Mouse (Mus musculus): Measurements from ENCODE around the gene Mamdc2. TPM values are rescaled to one million over a fixed set of nuclear protein-coding genes. Genes with fewer than 3 reads are reported as not detected.

The Mamdc2 gene
- total and polyA plus RNA-seq, 2 experiments, result 1.5 to 2.1 TPM

- no peak for TF ChIP-seq CTCF (IDR thresholded peaks at IDR 0.05; ENCODE audit: low read depth, low read length)
- TF ChIP-seq POLR2A (IDR thresholded peaks at IDR 0.05; ENCODE audit: extremely low read depth, insufficient read depth, low read length), result no peak
- H3K4me1 ChIP-seq (ENCODE audit: control insufficient read depth, insufficient read depth, low read length), result peaks cover 2% of the 10 kb centered on the region; the same call in 1 of the 2 replicates
- no peaks in the 10 kb centered on the region for H3K36me3 ChIP-seq (ENCODE audit: control insufficient read depth, insufficient read depth, low read length)
- H3K27ac ChIP-seq (replicated peaks; ENCODE audit: insufficient read depth, low read depth, low read length), result 0 out of 2 replicates have a peak overlapping the region, but pooled peaks have one; percentile 52
- H3K4me3 ChIP-seq (ENCODE audit: insufficient read depth, low read depth, low read length), result no peak overlapping the region
- DNase-seq (ENCODE audit: extremely low read depth, low read depth, low spot score), result peak; percentile 17
- H3K79me2 ChIP-seq (ENCODE audit: control insufficient read depth, insufficient read depth, low read length), result no peaks in the 10 kb centered on the region
- H3K9ac ChIP-seq (ENCODE audit: low read depth, low read length), result no peak overlapping the region
- WGBS, result 88% methylated on average over 13 of the region's 13 CpGs
- H3K27me3 ChIP-seq (ENCODE audit: control insufficient read depth, insufficient read depth, low read length), result no peaks in the 10 kb centered on the region
Observed at GRCm38 (mm10) chr19:23351808-23352491, 96.3 kb downstream of the Mamdc2 start.

GRCm38 (mm10) chr19:23349930-23350329 is 98.3 kb downstream of the Mamdc2 start:
- WGBS, result 93% methylated on average over 2 of the region's 2 CpGs
- no peak for DNase-seq (ENCODE audit: extremely low read depth, low read depth, low spot score)

GRCm38 (mm10) chr19:23342782-23343181 is 105.5 kb downstream of the Mamdc2 start:
- Histone ChIP-seq H3K27ac (replicated peaks; ENCODE audit: insufficient read depth, low read depth, low read length) (no peak overlapping the region), H3K79me2 (ENCODE audit: control insufficient read depth, insufficient read depth, low read length) (no peaks in the 10 kb centered on the region), H3K27me3 (ENCODE audit: control insufficient read depth, insufficient read depth, low read length) (no peaks in the 10 kb centered on the region), H3K4me1 (ENCODE audit: control insufficient read depth, insufficient read depth, low read length) (no peaks in the 10 kb centered on the region), H3K4me3 (ENCODE audit: insufficient read depth, low read depth, low read length) (no peak overlapping the region), H3K36me3 (ENCODE audit: control insufficient read depth, insufficient read depth, low read length) (no peaks in the 10 kb centered on the region), H3K9ac (ENCODE audit: low read depth, low read length) (no peak overlapping the region)
- no peak for DNase-seq (ENCODE audit: extremely low read depth, low read depth, low spot score)
- TF ChIP-seq POLR2A (IDR thresholded peaks at IDR 0.05; ENCODE audit: extremely low read depth, insufficient read depth, low read length) (no peak), CTCF (IDR thresholded peaks at IDR 0.05; ENCODE audit: low read depth, low read length) (no peak)
- 81% methylated on average over 3 of the region's 3 CpGs for WGBS

More at GRCm38 (mm10) chr19:23349930-23350329, 98.3 kb downstream of the Mamdc2 start:
- no peak for TF ChIP-seq POLR2A (IDR thresholded peaks at IDR 0.05; ENCODE audit: extremely low read depth, insufficient read depth, low read length)
- TF ChIP-seq CTCF (IDR thresholded peaks at IDR 0.05; ENCODE audit: low read depth, low read length), result no peak
- no peaks in the 10 kb centered on the region for H3K79me2 ChIP-seq (ENCODE audit: control insufficient read depth, insufficient read depth, low read length)
- no peak overlapping the region for H3K4me3 ChIP-seq (ENCODE audit: insufficient read depth, low read depth, low read length)
- peaks cover 2% of the 10 kb centered on the region; the same call in 1 of the 2 replicates for H3K4me1 ChIP-seq (ENCODE audit: control insufficient read depth, insufficient read depth, low read length)
- H3K27ac ChIP-seq (replicated peaks; ENCODE audit: insufficient read depth, low read depth, low read length), result no peak overlapping the region
- H3K27me3 ChIP-seq (ENCODE audit: control insufficient read depth, insufficient read depth, low read length), result no peaks in the 10 kb centered on the region
- H3K36me3 ChIP-seq (ENCODE audit: control insufficient read depth, insufficient read depth, low read length), result no peaks in the 10 kb centered on the region
- H3K9ac ChIP-seq (ENCODE audit: low read depth, low read length), result no peak overlapping the region

GRCm38 (mm10) chr19:23332883-23333282 is 115.4 kb downstream of the Mamdc2 start:
- H3K36me3 ChIP-seq (ENCODE audit: control insufficient read depth, insufficient read depth, low read length), result no peaks in the 10 kb centered on the region
- no peaks in the 10 kb centered on the region for H3K27me3 ChIP-seq (ENCODE audit: control insufficient read depth, insufficient read depth, low read length)
- H3K4me1 ChIP-seq (ENCODE audit: control insufficient read depth, insufficient read depth, low read length), result no peaks in the 10 kb centered on the region; the same call in 1 of the 2 replicates
- WGBS, result 94% methylated on average over 1 of the region's 1 CpGs
- no peak overlapping the region for H3K4me3 ChIP-seq (ENCODE audit: insufficient read depth, low read depth, low read length)
- no peaks in the 10 kb centered on the region for H3K79me2 ChIP-seq (ENCODE audit: control insufficient read depth, insufficient read depth, low read length)
- no peak overlapping the region for H3K9ac ChIP-seq (ENCODE audit: low read depth, low read length)
- no peak for DNase-seq (ENCODE audit: extremely low read depth, low read depth, low spot score)
- TF ChIP-seq POLR2A (IDR thresholded peaks at IDR 0.05; ENCODE audit: extremely low read depth, insufficient read depth, low read length) (no peak), CTCF (IDR thresholded peaks at IDR 0.05; ENCODE audit: low read depth, low read length) (no peak)
- no peak overlapping the region for H3K27ac ChIP-seq (replicated peaks; ENCODE audit: insufficient read depth, low read depth, low read length)

GRCm38 (mm10) chr19:23330842-23331241 is 117.4 kb downstream of the Mamdc2 start:
- H3K4me3 ChIP-seq (ENCODE audit: insufficient read depth, low read depth, low read length), result no peak overlapping the region
- H3K4me1 ChIP-seq (ENCODE audit: control insufficient read depth, insufficient read depth, low read length), result no peaks in the 10 kb centered on the region
- no peaks in the 10 kb centered on the region for H3K36me3 ChIP-seq (ENCODE audit: control insufficient read depth, insufficient read depth, low read length)
- 58% methylated on average over 6 of the region's 6 CpGs for WGBS
- H3K9ac ChIP-seq (ENCODE audit: low read depth, low read length), result no peak overlapping the region
- no peak for TF ChIP-seq CTCF (IDR thresholded peaks at IDR 0.05; ENCODE audit: low read depth, low read length)
- no peak for TF ChIP-seq POLR2A (IDR thresholded peaks at IDR 0.05; ENCODE audit: extremely low read depth, insufficient read depth, low read length)
- H3K27ac ChIP-seq (replicated peaks; ENCODE audit: insufficient read depth, low read depth, low read length), result no peak overlapping the region
- no peaks in the 10 kb centered on the region for H3K79me2 ChIP-seq (ENCODE audit: control insufficient read depth, insufficient read depth, low read length)
- DNase-seq (ENCODE audit: extremely low read depth, low read depth, low spot score), result no peak
- no peaks in the 10 kb centered on the region for H3K27me3 ChIP-seq (ENCODE audit: control insufficient read depth, insufficient read depth, low read length)

- DNase-seq (ENCODE audit: extremely low read depth, low read depth, low spot score), result no peak
- H3K9ac ChIP-seq (ENCODE audit: low read depth, low read length), result no peak overlapping the region
- no peaks in the 10 kb centered on the region for H3K79me2 ChIP-seq (ENCODE audit: control insufficient read depth, insufficient read depth, low read length)
- no peaks in the 10 kb centered on the region for H3K27me3 ChIP-seq (ENCODE audit: control insufficient read depth, insufficient read depth, low read length)
- no peak overlapping the region for H3K27ac ChIP-seq (replicated peaks; ENCODE audit: insufficient read depth, low read depth, low read length)
- H3K4me3 ChIP-seq (ENCODE audit: insufficient read depth, low read depth, low read length), result no peak overlapping the region
- H3K4me1 ChIP-seq (ENCODE audit: control insufficient read depth, insufficient read depth, low read length), result no peaks in the 10 kb centered on the region
- TF ChIP-seq CTCF (IDR thresholded peaks at IDR 0.05; ENCODE audit: low read depth, low read length) (no peak), POLR2A (IDR thresholded peaks at IDR 0.05; ENCODE audit: extremely low read depth, insufficient read depth, low read length) (no peak)
- WGBS, result 91% methylated on average over 2 of the region's 2 CpGs
- H3K36me3 ChIP-seq (ENCODE audit: control insufficient read depth, insufficient read depth, low read length), result no peaks in the 10 kb centered on the region
Observed at GRCm38 (mm10) chr19:23329346-23329745, 118.9 kb downstream of the Mamdc2 start.
